Mouse (Mus musculus): ENCODE measurements at regions not wholly inside any gene's neighbourhood (a gene's known extent, or its start where the extent isn't known, plus 50 kb on each side); places are given as distances from the start of the nearest gene placed in this dataset.
A peak's percentile ranks its signal among the peaks of the same experiment; 100 is the strongest.
"Not testable (repeated sequence)": the region's sequence is repeated elsewhere in the genome, so short reads cannot be mapped to it uniquely, and the experiment has no call there.

DNA sequence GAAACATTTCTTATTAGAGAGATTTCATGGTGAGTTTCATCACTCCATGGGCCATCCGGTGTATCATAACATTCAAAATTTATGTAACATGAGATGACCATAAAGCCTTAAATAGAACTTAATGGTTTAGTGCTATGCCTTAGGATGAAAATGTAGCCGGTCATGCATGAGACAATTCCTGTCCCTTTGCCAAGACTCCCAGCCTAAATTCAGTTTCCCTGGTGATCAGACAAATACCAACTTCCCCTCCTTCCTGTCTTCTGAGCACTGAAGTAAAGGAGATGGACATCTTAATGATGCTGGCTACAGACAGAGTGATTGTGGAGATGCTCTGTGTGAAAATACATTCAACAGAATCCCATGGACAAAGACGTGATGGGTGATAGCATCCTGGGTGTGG is 322.7 kb downstream of the Ets1 start:
- Histone ChIP-seq H3K27me3 (replicated peaks) (no peaks in the 10 kb centered on the region), H3K79me2 (replicated peaks; ENCODE audit: control insufficient read depth, extremely low read depth, insufficient read depth, poor library complexity, severe bottlenecking) (no peaks in the 10 kb centered on the region), H3K9me3 (replicated peaks; ENCODE audit: low read length) (no peaks in the 10 kb centered on the region), H3K4me1 (ENCODE audit: control insufficient read depth in 1 of 2, insufficient read depth in 2 of 2) (peaks cover 0 to 13% of the 10 kb centered on the region in 2 experiments; a peak in 1 of 4 replicates), H3K9ac (ENCODE audit: insufficient read depth, low read depth) (no peak overlapping the region), H3K36me3 (replicated peaks in 1 of 2; ENCODE audit: control insufficient read depth in 1 of 2, insufficient read depth in 1 of 2, low read length in 1 of 2) (no peaks in the 10 kb centered on the region), H3K4me2 (ENCODE audit: insufficient read depth, low read depth, poor library complexity, severe bottlenecking) (no peak overlapping the region), H3K4me3 (replicated peaks in 1 of 3; ENCODE audit: low read depth in 2 of 3, low read length in 2 of 3, poor library complexity in 1 of 3) (no peak overlapping the region), H3K27ac (ENCODE audit: insufficient read depth, low read depth) (no peak overlapping the region)
- dilution Hi-C loops (cut with MboI; ENCODE audit: extremely low pct_ligation_motif_present, extremely low pct_unique_long_range_greater_than_20kb, low sequenced_read_pairs), result no loop called here
- in situ Hi-C loops (cut with MboI; ENCODE audit: low pct_ligation_motif_present, low pct_unique_long_range_greater_than_20kb, low sequenced_read_pairs), result no loop called here
- TF ChIP-seq MAX (IDR thresholded peaks at IDR 0.05; ENCODE audit: low read length), result no peak
- TF ChIP-seq KAT2A (IDR thresholded peaks at IDR 0.05; ENCODE audit: insufficient replicate concordance, low read length), result no peak
- no peak for DNase-seq (ENCODE audit: extremely low read depth)

- H3K9me3 ChIP-seq (replicated peaks; ENCODE audit: low read length); H3K27me3 ChIP-seq (replicated peaks); H3K36me3 ChIP-seq (replicated peaks in 1 of 2; ENCODE audit: control insufficient read depth in 1 of 2, insufficient read depth in 1 of 2, low read length in 1 of 2); H3K4me3 ChIP-seq (replicated peaks in 1 of 3; ENCODE audit: low read depth in 2 of 3, low read length in 2 of 3, poor library complexity in 1 of 3); in situ Hi-C loops (cut with MboI; ENCODE audit: low pct_ligation_motif_present, low pct_unique_long_range_greater_than_20kb, low sequenced_read_pairs); H3K9ac ChIP-seq (ENCODE audit: insufficient read depth, low read depth); DNase-seq (ENCODE audit: extremely low read depth); dilution Hi-C loops (cut with MboI; ENCODE audit: extremely low pct_ligation_motif_present, extremely low pct_unique_long_range_greater_than_20kb, low sequenced_read_pairs); H3K4me2 ChIP-seq (ENCODE audit: insufficient read depth, low read depth, poor library complexity, severe bottlenecking); H3K27ac ChIP-seq (ENCODE audit: insufficient read depth, low read depth); H3K79me2 ChIP-seq (replicated peaks; ENCODE audit: control insufficient read depth, extremely low read depth, insufficient read depth, poor library complexity, severe bottlenecking): not testable (repeated sequence)
- H3K4me1 ChIP-seq (ENCODE audit: control insufficient read depth in 1 of 2, insufficient read depth in 2 of 2), result peaks cover 0 to 13% of the 10 kb centered on the region in 2 experiments; a peak in 1 of 4 replicates
Observed at GRCm38 (mm10) chr9:32959468-32959867, 323.4 kb downstream of the Ets1 start.

GRCm38 (mm10) chr9:32962679-32963205 is 326.7 kb downstream of the Ets1 start:
- Histone ChIP-seq H3K79me2 (replicated peaks; ENCODE audit: control insufficient read depth, extremely low read depth, insufficient read depth, poor library complexity, severe bottlenecking) (no peaks in the 10 kb centered on the region), H3K9ac (ENCODE audit: insufficient read depth, low read depth) (no peak overlapping the region), H3K4me2 (ENCODE audit: insufficient read depth, low read depth, poor library complexity, severe bottlenecking) (no peak overlapping the region), H3K36me3 (replicated peaks in 1 of 2; ENCODE audit: control insufficient read depth in 1 of 2, insufficient read depth in 1 of 2, low read length in 1 of 2) (no peaks in the 10 kb centered on the region), H3K27me3 (replicated peaks) (no peaks in the 10 kb centered on the region), H3K4me3 (replicated peaks in 1 of 3; ENCODE audit: low read depth in 2 of 3, low read length in 2 of 3, poor library complexity in 1 of 3) (no peak overlapping the region), H3K27ac (ENCODE audit: insufficient read depth, low read depth) (no peak overlapping the region), H3K4me1 (ENCODE audit: control insufficient read depth in 1 of 2, insufficient read depth in 2 of 2) (peaks cover 0 to 13% of the 10 kb centered on the region in 2 experiments; a peak in 1 of 4 replicates), H3K9me3 (replicated peaks; ENCODE audit: low read length) (no peaks in the 10 kb centered on the region)
- no peak for TF ChIP-seq TCF12 (IDR thresholded peaks at IDR 0.05; ENCODE audit: low read depth, low read length)
- TF ChIP-seq ZNF384 (IDR thresholded peaks at IDR 0.05; ENCODE audit: low read depth, low read length), result peak; percentile 59
- peak; percentile 44 for TF ChIP-seq EP300 (IDR thresholded peaks at IDR 0.05; ENCODE audit: low read length)
- no peak for TF ChIP-seq JUND (conservative IDR thresholded peaks at IDR 0.05; ENCODE audit: low read depth, low read length)
- dilution Hi-C loops (cut with MboI; ENCODE audit: extremely low pct_ligation_motif_present, extremely low pct_unique_long_range_greater_than_20kb, low sequenced_read_pairs) (no loop called here), in situ Hi-C loops (cut with MboI; ENCODE audit: low pct_ligation_motif_present, low pct_unique_long_range_greater_than_20kb, low sequenced_read_pairs) (no loop called here)
- peak; percentile 15 for DNase-seq (ENCODE audit: extremely low read depth)

DNA sequence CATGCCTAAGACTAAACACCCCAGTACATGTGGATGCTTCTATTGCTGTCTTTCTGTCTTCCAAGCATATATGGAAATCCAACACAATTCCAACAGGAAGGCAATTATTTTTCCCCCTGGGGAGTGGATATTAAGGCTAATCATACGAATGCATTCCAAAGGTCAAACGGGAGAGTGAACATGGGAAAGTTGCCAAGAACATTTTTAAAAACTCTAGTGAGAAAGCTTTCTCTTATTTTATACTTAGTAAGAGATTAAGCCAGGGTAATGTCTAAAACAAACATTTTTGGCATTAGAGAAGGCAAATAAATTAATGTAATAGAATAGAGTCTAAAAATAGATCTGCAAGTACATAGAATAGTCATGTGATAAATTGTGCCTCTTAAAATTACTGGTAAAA is 332.4 kb downstream of the Ets1 start:
- H3K36me3 ChIP-seq (replicated peaks in 1 of 2; ENCODE audit: control insufficient read depth in 1 of 2, insufficient read depth in 1 of 2, low read length in 1 of 2), result no peaks in the 10 kb centered on the region
- in situ Hi-C loops (cut with MboI; ENCODE audit: low pct_ligation_motif_present, low pct_unique_long_range_greater_than_20kb, low sequenced_read_pairs) (no loop called here), dilution Hi-C loops (cut with MboI; ENCODE audit: extremely low pct_ligation_motif_present, extremely low pct_unique_long_range_greater_than_20kb, low sequenced_read_pairs) (no loop called here)
- no peaks in the 10 kb centered on the region for H3K9me3 ChIP-seq (replicated peaks; ENCODE audit: low read length)
- DNase-seq (ENCODE audit: extremely low read depth), result no peak
- no peak overlapping the region for H3K4me3 ChIP-seq (replicated peaks in 1 of 3; ENCODE audit: low read depth in 2 of 3, low read length in 2 of 3, poor library complexity in 1 of 3)
- no peak overlapping the region for H3K27ac ChIP-seq (ENCODE audit: insufficient read depth, low read depth)
- H3K79me2 ChIP-seq (replicated peaks; ENCODE audit: control insufficient read depth, extremely low read depth, insufficient read depth, poor library complexity, severe bottlenecking), result no peaks in the 10 kb centered on the region
- H3K4me1 ChIP-seq (ENCODE audit: control insufficient read depth in 1 of 2, insufficient read depth in 2 of 2), result no peaks in the 10 kb centered on the region
- no peak overlapping the region for H3K9ac ChIP-seq (ENCODE audit: insufficient read depth, low read depth)
- no peaks in the 10 kb centered on the region for H3K27me3 ChIP-seq (replicated peaks)
- H3K4me2 ChIP-seq (ENCODE audit: insufficient read depth, low read depth, poor library complexity, severe bottlenecking), result no peak overlapping the region
- TF ChIP-seq JUN (IDR thresholded peaks at IDR 0.05; ENCODE audit: insufficient read depth, low read depth, low read length), result no peak
- no peak for TF ChIP-seq IRF4 (IDR thresholded peaks at IDR 0.05; ENCODE audit: low read depth, low read length)
- TF ChIP-seq ZC3H11A (IDR thresholded peaks at IDR 0.05; ENCODE audit: low read depth, low read length), result no peak
